Mouse (Mus musculus) kidney, embryonic 16.5 days (tissue): ENCODE measurements around the gene F9. TPM values are rescaled to one million over a fixed set of nuclear protein-coding genes. Genes with fewer than 3 reads are reported as not detected.

ENCODE experiments used
- ATAC-seq: fragments of 200-750 bp; cut with Nextera tagmentation; 2 replicates; pipeline ENCODE4 v1.8.0; 2017; ENCODE audit warnings: moderate TSS enrichment; ENCODE audit not compliant: low FRiP score, low TSS enrichment
- H3K27ac ChIP-seq: fragments of 300-500 bp; sonication (generic); 2 replicates; pipeline ENCODE4 v1.5.1; 2014; ENCODE audit warnings: low read length
- H3K27me3 ChIP-seq: fragments of 300-500 bp; sonication (generic); 2 replicates; pipeline ENCODE4 v1.6.1; 2014; ENCODE audit warnings: low read length, control low read depth, mixed read lengths; ENCODE audit not compliant: insufficient read depth
- H3K36me3 ChIP-seq: fragments of 300-500 bp; sonication (generic); 2 replicates; pipeline ENCODE4 v1.6.1; 2014; ENCODE audit warnings: low read length, control low read depth, mixed read lengths; ENCODE audit not compliant: insufficient read depth
- H3K4me1 ChIP-seq: fragments of 300-500 bp; sonication (generic); 2 replicates; pipeline ENCODE4 v1.6.1; 2014; ENCODE audit warnings: low read length, control low read depth, mixed read lengths; ENCODE audit not compliant: insufficient read depth
- H3K4me2 ChIP-seq: fragments of 300-500 bp; sonication (generic); replicated peaks from 2 replicates; pipeline ENCODE4 v1.6.1; 2014; ENCODE audit warnings: low read depth, low read length
- H3K4me3 ChIP-seq: fragments of 300-500 bp; sonication (generic); 2 replicates; pipeline ENCODE4 v1.5.1; 2014; ENCODE audit warnings: mild to moderate bottlenecking, low read length
- H3K9ac ChIP-seq: fragments of 300-500 bp; sonication (generic); replicated peaks from 2 replicates; pipeline ENCODE4 v1.6.1; 2014; ENCODE audit warnings: low read length
- H3K9me3 ChIP-seq: fragments of 300-500 bp; sonication (generic); 2 replicates; pipeline ENCODE4 v1.6.1; 2016; ENCODE audit warnings: low read length, control low read depth
- WGBS: fragments of 180-500 bp; shearing (Covaris S2); extraction: QIAGEN DNeasy Blood & Tissue Kit; methylation state at CpG from one replicate; pipeline ENCODE4 v1.1.7; 2014; 5-methylcytosine and 5-hydroxymethylcytosine counted together
- polyA plus RNA-seq: library from polyadenylated mRNA; unstranded; fragments of >200 nt; fragmentation: Nextera tagmentation; extraction: Ambion mirVana; gene quantifications from 2 replicates; pipeline ENCODE4 v1.2.1, GENCODE M21; 2015

F9 gene
- polyA plus RNA-seq, 1 experiment from 2014 or later = not detected

- Histone ChIP-seq H3K27ac (no peak overlapping the region), H3K4me3 (no peak overlapping the region), H3K4me2 (no peak overlapping the region), H3K9me3 (no peaks in the 10 kb centered on the region), H3K4me1 (no peaks in the 10 kb centered on the region), H3K36me3 (no peaks in the 10 kb centered on the region), H3K9ac (no peak overlapping the region), H3K27me3 (no peaks in the 10 kb centered on the region)
- ATAC-seq = no peak
- 76% methylated on average over 9 of the region's 9 CpGs for WGBS
Observed at GRCm38 (mm10) chrX:60055185-60055584, 55.9 kb downstream of the F9 start.

- H3K4me2 ChIP-seq = no peak overlapping the region
Observed at GRCm38 (mm10) chrX:60075359-60075758, 76.1 kb downstream of the F9 start.

More at GRCm38 (mm10) chrX:60075359-60075758, 76.1 kb downstream of the F9 start:
- Histone ChIP-seq H3K9me3 (no peaks in the 10 kb centered on the region), H3K36me3 (no peaks in the 10 kb centered on the region), H3K4me3 (no peak overlapping the region), H3K4me1 (no peaks in the 10 kb centered on the region), H3K9ac (no peak overlapping the region), H3K27ac (no peak overlapping the region), H3K27me3 (no peaks in the 10 kb centered on the region)
- ATAC-seq = no peak
- 85% methylated on average over 1 of the region's 1 CpGs for WGBS

Other genes starting within 250 kb of the F9 start
- gene Mcf2, start 179.6 kb downstream of the F9 start, polyA plus RNA-seq = 1.3 and 1.5 TPM in 2 replicates